Mouse (Mus musculus) ES-E14 (cell line): ENCODE measurements around the gene Phlda2. TPM values are rescaled to one million over a fixed set of nuclear protein-coding genes. Genes with fewer than 3 reads are reported as not detected.

Experiments used
- DNase-seq: peaks from one replicate; pipeline ENCODE4 v3.0.0-alpha.2; 2013; ENCODE audit warnings: low read depth, low spot score
- H3K27ac ChIP-seq: 2 replicates; pipeline ENCODE4 v1.5.1; 2012; ENCODE audit warnings: low read depth, mild to moderate bottlenecking, low read length, moderate library complexity, mixed read lengths; ENCODE audit not compliant: poor library complexity, insufficient read depth, severe bottlenecking
- H3K36me3 ChIP-seq: 2 replicates; pipeline ENCODE4 v1.6.1; 2012; ENCODE audit warnings: mild to moderate bottlenecking, low read length, moderate library complexity, mixed read lengths; ENCODE audit not compliant: control insufficient read depth, poor library complexity, insufficient read depth, severe bottlenecking
- H3K4me1 ChIP-seq, 2 experiments: fragments of 150-350 bp in 1 of 2; sonication (generic) in 1 of 2; 2 replicates each; pipeline ENCODE4 v1.6.1; 2012; ENCODE audit warnings: low read length in 2 of 2, mild to moderate bottlenecking in 1 of 2, mixed read lengths in 1 of 2; ENCODE audit not compliant: control insufficient read depth in 2 of 2, insufficient read depth in 2 of 2, poor library complexity in 1 of 2
- H3K4me3 ChIP-seq, 2 experiments: fragments of 150-350 bp in 1 of 2; sonication (generic) in 1 of 2; 2 replicates each; pipeline ENCODE4 v1.5.1; 2012; ENCODE audit warnings: low read length in 2 of 2, low read depth in 1 of 2, mild to moderate bottlenecking in 1 of 2, mixed read lengths in 1 of 2; ENCODE audit not compliant: insufficient read depth in 1 of 2, poor library complexity in 1 of 2, severe bottlenecking in 1 of 2
- H3K9ac ChIP-seq: 2 replicates; pipeline ENCODE4 v1.6.1; 2012; ENCODE audit warnings: low read depth, mild to moderate bottlenecking, low read length, mixed read lengths; ENCODE audit not compliant: poor library complexity, insufficient read depth, severe bottlenecking
- H3K9me3 ChIP-seq: fragments of 150-350 bp; sonication (generic); 2 replicates; pipeline ENCODE4 v1.6.1; 2012; ENCODE audit warnings: low read depth, mild to moderate bottlenecking, low read length; ENCODE audit not compliant: control insufficient read depth, insufficient read depth
- CHD2 ChIP-seq: IDR thresholded peaks from 2 replicates; pipeline ENCODE4 v1.6.1; 2014; ENCODE audit warnings: mild to moderate bottlenecking, low read depth, low read length, inconsistent platforms
- HCFC1 ChIP-seq: IDR thresholded peaks from 2 replicates; pipeline ENCODE4 v1.6.1; 2012; ENCODE audit warnings: low read length, inconsistent platforms, borderline replicate concordance; ENCODE audit not compliant: insufficient read depth
- MAFK ChIP-seq: IDR thresholded peaks from 2 replicates; pipeline ENCODE4 v1.6.1; 2014; ENCODE audit warnings: mild to moderate bottlenecking, low read depth, low read length, inconsistent platforms; ENCODE audit not compliant: insufficient read depth
- ZC3H11A ChIP-seq: IDR thresholded peaks from 2 replicates; pipeline ENCODE4 v1.6.1; 2012; ENCODE audit warnings: low read depth, mild to moderate bottlenecking, inconsistent platforms, low read length, borderline replicate concordance
- ZNF384 ChIP-seq: IDR thresholded peaks from 2 replicates; pipeline ENCODE4 v1.6.1; 2012; ENCODE audit warnings: low read depth, low read length, inconsistent platforms
- in situ Hi-C, 2 experiments: fragments of 600-800 bp; cut with MboI; formaldehyde crosslinking; loops; one replicate each; pipeline ENCODE4 v1.15.1; 2025; ENCODE audit warnings: low sequenced_read_pairs in 2 of 2, inconsistent platforms in 1 of 2; ENCODE audit not compliant: unreplicated experiment in 2 of 2
- total RNA-seq: library from RNA; depleted of rRNA; stranded (reverse); fragments of 300-350 nt; gene quantifications from 2 replicates; pipeline ENCODE4 v1.2.3, GENCODE M21; 2012

Phlda2 gene
- total RNA-seq, 1 experiment = 113 TPM

DNA sequence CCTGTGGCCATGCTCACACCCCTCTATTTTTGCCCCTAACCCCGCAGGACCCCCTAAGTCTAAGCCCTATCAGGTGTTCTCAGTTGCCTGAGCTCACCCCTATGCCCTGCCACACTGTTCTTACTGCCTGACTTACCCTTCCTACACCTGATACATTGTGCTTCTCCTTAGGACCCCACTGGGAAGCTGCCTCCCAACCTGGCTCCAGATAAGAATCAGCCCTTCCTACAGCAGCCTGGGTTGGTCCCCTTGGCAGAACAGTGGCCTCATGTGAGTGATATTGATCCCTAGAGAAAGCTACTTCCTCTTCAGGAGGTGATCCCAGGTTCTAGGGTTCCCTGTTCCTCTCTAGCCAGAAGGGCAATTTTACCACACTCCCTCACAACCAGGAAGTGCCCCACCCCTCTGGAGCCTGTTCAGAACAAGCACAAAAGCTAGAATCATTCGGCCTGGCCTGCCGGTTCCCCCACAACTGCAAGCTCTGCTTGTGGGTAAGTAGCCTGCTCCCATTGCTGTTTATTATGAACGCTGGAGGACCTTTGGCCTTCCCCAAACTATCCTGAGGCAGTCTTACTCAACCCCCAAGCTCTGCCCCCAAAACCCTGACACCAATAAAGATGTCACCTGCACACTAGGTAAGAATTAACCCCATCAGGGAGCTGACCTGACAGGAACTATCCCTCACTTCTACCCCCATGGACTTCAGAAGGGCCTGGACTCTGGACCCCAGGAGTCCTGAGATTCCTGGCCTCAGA lies 29.4 kb downstream of the Phlda2 start, which contains the start of gene Slc22a18:
Gene Slc22a18 (plus strand): TSS at position 390 of the 755 bp plus-strand sequence.
- TF ChIP-seq MAFK = no peak
- TF ChIP-seq CHD2 = no peak
- H3K4me3 ChIP-seq = peak within 1 kb of the TSS; percentile 25 to 55; a peak in 3 of 4 replicates
- in situ Hi-C loops = no loop called here
- H3K27ac ChIP-seq = no peak within 1 kb of the TSS; the same call in 1 of the 2 replicates
- H3K9ac ChIP-seq = no peak within 1 kb of the TSS
- no peaks in the 10 kb centered on the region for H3K9me3 ChIP-seq
- DNase-seq = no peak
- H3K36me3 ChIP-seq = no peaks in the 10 kb centered on the region
- H3K4me1 ChIP-seq = peaks cover 0 to 14% of the 10 kb centered on the region in 2 experiments; a peak in 1 of 4 replicates

GRCm38 (mm10) chr7:143469946-143470345 lies 33.0 kb downstream of the Phlda2 start:
- Histone ChIP-seq H3K27ac (no peak overlapping the region), H3K4me1 (peaks cover 0 to 21% of the 10 kb centered on the region in 2 experiments; a peak in 1 of 4 replicates), H3K9me3 (no peaks in the 10 kb centered on the region), H3K4me3 (no peak overlapping the region), H3K36me3 (no peaks in the 10 kb centered on the region), H3K9ac (no peak overlapping the region)
- in situ Hi-C loops = loop anchor here (5.0 kb wide), 2 partner anchors 313 to 318 kb away; no protein-coding TSS in a partner anchor
- DNase-seq = no peak
- TF ChIP-seq MAFK (no peak), ZC3H11A (peak; percentile 70), HCFC1 (no peak)

DNA sequence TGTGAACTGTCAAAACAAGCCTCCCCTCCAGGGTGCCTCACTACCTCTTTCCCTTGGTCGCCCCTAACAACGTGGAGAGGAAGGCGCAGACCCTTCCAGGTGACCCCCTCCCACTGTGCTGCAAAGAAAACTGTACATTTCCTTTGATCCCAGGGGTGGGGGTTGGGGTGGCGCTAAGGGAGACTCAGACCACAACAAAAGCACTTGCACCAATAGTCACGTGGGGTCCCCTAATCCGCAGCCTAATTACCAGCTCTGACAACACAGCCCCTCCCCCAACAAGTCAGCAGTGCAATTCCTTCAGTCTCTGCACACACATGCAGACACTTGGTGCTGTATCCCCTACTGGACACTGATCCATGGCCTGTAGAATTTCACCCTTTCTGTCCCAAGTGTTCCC lies 35.2 kb downstream of the Phlda2 start:
- Histone ChIP-seq H3K9ac (no peak overlapping the region), H3K4me1 (peaks cover 0 to 14% of the 10 kb centered on the region in 2 experiments; a peak in 2 of 4 replicates), H3K4me3 (no peak overlapping the region), H3K36me3 (no peaks in the 10 kb centered on the region), H3K27ac (no peak overlapping the region), H3K9me3 (no peaks in the 10 kb centered on the region)
- TF ChIP-seq CHD2 (no peak), MAFK (no peak), ZNF384 (no peak), HCFC1 (no peak), ZC3H11A (no peak)
- no peak for DNase-seq
- in situ Hi-C loops = loop anchor here (5.0 kb wide), 2 partner anchors 310 to 315 kb away; no protein-coding TSS in a partner anchor

GRCm38 (mm10) chr7:143466099-143466677 lies 36.8 kb downstream of the Phlda2 start:
- no peaks in the 10 kb centered on the region for H3K36me3 ChIP-seq
- DNase-seq = no peak
- H3K27ac ChIP-seq = no peak overlapping the region
- H3K9ac ChIP-seq = no peak overlapping the region
- H3K4me3 ChIP-seq = no peak overlapping the region
- peaks cover 0 to 19% of the 10 kb centered on the region in 2 experiments; a peak in 2 of 4 replicates for H3K4me1 ChIP-seq
- no peaks in the 10 kb centered on the region for H3K9me3 ChIP-seq
- in situ Hi-C loops = loop anchor here (5.0 kb wide), 2 partner anchors 309 to 314 kb away; no protein-coding TSS in a partner anchor
- TF ChIP-seq ZC3H11A (peak; percentile 90), HCFC1 (no peak)
